Mouse (Mus musculus) limb, embryonic 14.5 days (tissue): ENCODE measurements around the gene Nmt1. TPM values are rescaled to one million over a fixed set of nuclear protein-coding genes. Genes with fewer than 3 reads are reported as not detected.
A peak's percentile ranks its signal among the peaks of the same experiment; 100 is the strongest.

ENCODE experiments used
- ATAC-seq: fragments of 200-750 bp; cut with Nextera tagmentation; 2 replicates; pipeline ENCODE4 v1.8.0; 2017; ENCODE audit warnings: low read depth, moderate number of reproducible peaks, moderate TSS enrichment; ENCODE audit not compliant: low FRiP score
- DNase-seq: peaks from one replicate; pipeline ENCODE4 v3.0.0-alpha.2; 2015; ENCODE audit warnings: low spot score
- H3K27ac ChIP-seq: fragments of 300-500 bp; sonication (generic); replicated peaks from 2 replicates; pipeline ENCODE4 v1.5.1; 2014; ENCODE audit warnings: low read depth, mild to moderate bottlenecking, low read length, moderate library complexity, mixed read lengths
- H3K27me3 ChIP-seq: fragments of 300-500 bp; sonication (generic); 2 replicates; pipeline ENCODE4 v1.6.1; 2014; ENCODE audit warnings: low read length, mixed read lengths; ENCODE audit not compliant: control insufficient read depth, insufficient read depth
- H3K36me3 ChIP-seq: fragments of 300-500 bp; sonication (generic); 2 replicates; pipeline ENCODE4 v1.6.1; 2014; ENCODE audit warnings: mild to moderate bottlenecking, low read length, moderate library complexity, mixed read lengths; ENCODE audit not compliant: control insufficient read depth, insufficient read depth
- H3K4me1 ChIP-seq: fragments of 300-500 bp; sonication (generic); 2 replicates; pipeline ENCODE4 v1.6.1; 2014; ENCODE audit warnings: antibody characterized with exemption, low read length, mixed read lengths; ENCODE audit not compliant: control insufficient read depth, insufficient read depth
- H3K4me2 ChIP-seq: fragments of 300-500 bp; sonication (generic); replicated peaks from 2 replicates; pipeline ENCODE4 v1.6.1; 2014; ENCODE audit warnings: low read depth, mild to moderate bottlenecking, low read length, moderate library complexity; ENCODE audit not compliant: severe bottlenecking
- H3K4me3 ChIP-seq: fragments of 300-500 bp; sonication (generic); replicated peaks from 2 replicates; pipeline ENCODE4 v1.5.1; 2014; ENCODE audit warnings: low read length
- H3K9ac ChIP-seq: fragments of 300-500 bp; sonication (generic); 2 replicates; pipeline ENCODE4 v1.6.1; 2014; ENCODE audit warnings: mild to moderate bottlenecking, low read depth, low read length, moderate library complexity; ENCODE audit not compliant: severe bottlenecking
- H3K9me3 ChIP-seq: fragments of 300-500 bp; sonication (generic); 2 replicates; pipeline ENCODE4 v1.6.1; 2016; ENCODE audit warnings: low read length; ENCODE audit not compliant: control insufficient read depth
- POLR2A ChIP-seq: fragments of 200-500 bp; IDR thresholded peaks from 2 replicates; pipeline ENCODE4 v1.8.0; 2012; ENCODE audit warnings: inconsistent platforms, mild to moderate bottlenecking, moderate library complexity, borderline replicate concordance; ENCODE audit not compliant: insufficient read depth, insufficient read length; ENCODE audit errors: extremely low read depth
- WGBS: fragments of 180-500 bp; shearing (Covaris S2); extraction: QIAGEN DNeasy Blood & Tissue Kit; methylation state at CpG from one replicate; pipeline ENCODE4 v1.1.7; 2014; 5-methylcytosine and 5-hydroxymethylcytosine counted together
- microRNA-seq: library from miRNA; unstranded; fragments of <30 nt; microRNA quantifications from one replicate; pipeline ENCODE4, GENCODE M21; 2016
- polyA plus RNA-seq, 2 experiments: library from polyadenylated mRNA; depleted of rRNA in 1 of 2; stranded (reverse) in 1 of 2; unstranded in 1 of 2; fragments of >200 nt; fragmentation: Nextera tagmentation in 1 of 2; extraction: Ambion mirVana in 1 of 2; gene quantifications; 2 replicates each; pipeline versions ENCODE4 v1.2.1 to v1.2.3; 2012 to 2014

Nmt1 gene
- polyA plus RNA-seq, 2 experiments, result 45.9 to 50.2 TPM

DNA sequence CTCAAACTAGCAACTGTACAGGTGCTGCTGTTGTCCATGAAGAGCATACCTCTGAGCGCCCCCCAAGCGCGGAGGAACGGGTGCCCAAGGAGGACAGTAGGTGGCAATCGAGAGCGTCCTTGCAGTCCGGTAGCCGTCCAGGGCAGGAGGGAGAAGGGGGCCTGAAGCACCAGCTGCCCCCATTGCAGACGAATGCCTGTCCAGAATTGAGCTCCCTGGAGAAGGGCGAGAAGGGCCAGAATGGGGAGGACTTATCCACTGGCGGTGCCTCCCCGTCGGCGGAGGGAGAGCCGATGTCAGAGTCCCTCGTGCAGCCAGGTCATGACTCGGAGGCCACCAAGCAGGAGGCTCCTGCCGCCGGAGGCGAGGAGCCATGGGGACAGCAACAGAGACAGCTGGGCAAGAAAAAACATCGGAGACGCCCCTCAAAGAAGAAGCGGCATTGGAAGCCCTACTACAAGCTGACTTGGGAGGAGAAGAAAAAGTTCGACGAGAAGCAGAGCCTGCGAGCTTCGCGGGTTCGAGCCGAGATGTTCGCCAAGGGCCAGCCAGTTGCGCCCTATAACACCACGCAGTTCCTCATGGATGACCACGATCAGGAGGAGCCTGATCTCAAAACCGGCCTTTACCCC, 89.1 kb downstream of the Nmt1 start:
- H3K9ac ChIP-seq, result peak overlapping the region; percentile 72
- WGBS, result 0% methylated on average over 32 of the region's 35 CpGs
- 0 out of 2 replicates have a peak, but pooled peaks have one; percentile 6 for ATAC-seq
- DNase-seq, result peak; percentile 73
- H3K9me3 ChIP-seq, result no peaks in the 10 kb centered on the region
- peaks cover 24% of the 10 kb centered on the region for H3K4me1 ChIP-seq
- H3K4me2 ChIP-seq, result peak overlapping the region; percentile 86
- H3K4me3 ChIP-seq, result peak overlapping the region; percentile 65
- H3K36me3 ChIP-seq, result no peaks in the 10 kb centered on the region
- H3K27me3 ChIP-seq, result no peaks in the 10 kb centered on the region
- TF ChIP-seq POLR2A, result no peak
- H3K27ac ChIP-seq, result peak overlapping the region; percentile 79; the same call in 1 of the 2 replicates

DNA sequence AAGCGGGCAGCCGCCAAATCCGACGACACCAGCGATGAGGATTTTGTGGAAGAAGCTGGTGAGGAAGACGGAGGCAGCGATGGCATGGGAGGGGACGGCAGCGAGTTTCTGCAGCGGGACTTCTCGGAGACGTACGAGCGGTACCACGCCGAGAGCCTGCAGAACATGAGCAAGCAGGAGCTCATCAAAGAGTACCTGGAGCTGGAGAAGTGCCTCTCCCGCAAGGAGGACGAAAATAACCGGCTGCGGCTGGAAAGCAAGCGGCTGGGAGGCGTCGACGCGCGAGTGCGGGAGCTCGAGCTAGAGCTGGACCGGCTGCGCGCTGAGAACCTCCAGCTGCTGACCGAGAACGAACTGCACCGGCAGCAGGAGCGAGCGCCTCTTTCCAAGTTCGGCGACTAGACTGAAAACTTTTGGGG, 89.6 kb downstream of the Nmt1 start:
- 2% methylated on average over 38 of the region's 38 CpGs for WGBS
- H3K27ac ChIP-seq, result peak overlapping the region; percentile 40; the same call in 1 of the 2 replicates
- TF ChIP-seq POLR2A, result no peak

More for the DNA sequence above, 89.6 kb downstream of the Nmt1 start:
- Histone ChIP-seq H3K9ac (peak overlapping the region; percentile 72), H3K4me1 (peaks cover 19% of the 10 kb centered on the region), H3K9me3 (no peaks in the 10 kb centered on the region), H3K27me3 (no peaks in the 10 kb centered on the region), H3K36me3 (no peaks in the 10 kb centered on the region), H3K4me2 (peak overlapping the region; percentile 86), H3K4me3 (peak overlapping the region; percentile 65)
- DNase-seq (peak; percentile 49), ATAC-seq (no peak)

Small RNAs within 50 kb of the gene (microRNA-seq; reads per million reads assigned to microRNA genes)
- not detected for gene Mir6931

Other genes with a start within 250 kb of the Nmt1 start
- 76.6 and 80.0 TPM in 2 replicates for gene Gjc1, start 208.5 kb upstream of the Nmt1 start, polyA plus RNA-seq (2012; rRNA removed)
- 59.6 and 67.5 TPM in 2 replicates for gene Gjc1, start 208.5 kb upstream of the Nmt1 start, polyA plus RNA-seq (2014; fragmentation: Nextera tagmentation; extraction: Ambion mirVana)
- gene Higd1b, start 192.3 kb upstream of the Nmt1 start, polyA plus RNA-seq (2012; rRNA removed), result not detected in 2 replicates
- 0.43 and 0.48 TPM in 2 replicates for gene Higd1b, start 192.3 kb upstream of the Nmt1 start, polyA plus RNA-seq (2014; fragmentation: Nextera tagmentation; extraction: Ambion mirVana)
- 95.0 and 113 TPM in 2 replicates for gene Eftud2, start 147.2 kb upstream of the Nmt1 start, polyA plus RNA-seq (2012; rRNA removed)
- 137 and 149 TPM in 2 replicates for gene Eftud2, start 147.2 kb upstream of the Nmt1 start, polyA plus RNA-seq (2014; fragmentation: Nextera tagmentation; extraction: Ambion mirVana)
- gene Ccdc103, start 147.0 kb upstream of the Nmt1 start, polyA plus RNA-seq (2012; rRNA removed), result 0.34 and 0.41 TPM in 2 replicates
- 0.50 and 1.0 TPM in 2 replicates for gene Ccdc103, start 147.0 kb upstream of the Nmt1 start, polyA plus RNA-seq (2014; fragmentation: Nextera tagmentation; extraction: Ambion mirVana)
- 0.04 TPM in 1 of 2 replicates, not detected in the other for gene Fam187a, start 143.0 kb upstream of the Nmt1 start, polyA plus RNA-seq (2012; rRNA removed)
- not detected in 2 replicates for gene Fam187a, start 143.0 kb upstream of the Nmt1 start, polyA plus RNA-seq (2014; fragmentation: Nextera tagmentation; extraction: Ambion mirVana)
- gene Gfap, start 127.3 kb upstream of the Nmt1 start, polyA plus RNA-seq (2012; rRNA removed), result 0.48 and 0.65 TPM in 2 replicates
- gene Gfap, start 127.3 kb upstream of the Nmt1 start, polyA plus RNA-seq (2014; fragmentation: Nextera tagmentation; extraction: Ambion mirVana), result 0.48 and 0.50 TPM in 2 replicates
- gene Kif18b, start 103.1 kb upstream of the Nmt1 start, polyA plus RNA-seq (2012; rRNA removed), result 24.5 and 30.3 TPM in 2 replicates
- gene Kif18b, start 103.1 kb upstream of the Nmt1 start, polyA plus RNA-seq (2014; fragmentation: Nextera tagmentation; extraction: Ambion mirVana), result 6.1 and 7.2 TPM in 2 replicates
- 3.3 and 4.8 TPM in 2 replicates for gene C1ql1, start 81.5 kb upstream of the Nmt1 start, polyA plus RNA-seq (2012; rRNA removed)
- gene C1ql1, start 81.5 kb upstream of the Nmt1 start, polyA plus RNA-seq (2014; fragmentation: Nextera tagmentation; extraction: Ambion mirVana), result 1.9 and 3.8 TPM in 2 replicates
- 182 and 259 TPM in 2 replicates for gene Dcakd, start 143 bp downstream of the Nmt1 start, polyA plus RNA-seq (2012; rRNA removed)
- 173 and 185 TPM in 2 replicates for gene Dcakd, start 143 bp downstream of the Nmt1 start, polyA plus RNA-seq (2014; fragmentation: Nextera tagmentation; extraction: Ambion mirVana)
- 10.3 and 13.2 TPM in 2 replicates for gene Plcd3, start 73.5 kb downstream of the Nmt1 start, polyA plus RNA-seq (2012; rRNA removed)
- gene Plcd3, start 73.5 kb downstream of the Nmt1 start, polyA plus RNA-seq (2014; fragmentation: Nextera tagmentation; extraction: Ambion mirVana), result 3.8 and 4.9 TPM in 2 replicates
- gene Acbd4, start 73.5 kb downstream of the Nmt1 start, polyA plus RNA-seq (2012; rRNA removed), result 11.2 and 14.2 TPM in 2 replicates
- gene Acbd4, start 73.5 kb downstream of the Nmt1 start, polyA plus RNA-seq (2014; fragmentation: Nextera tagmentation; extraction: Ambion mirVana), result 20.2 and 25.2 TPM in 2 replicates
- gene Hexim1, start 88.0 kb downstream of the Nmt1 start, polyA plus RNA-seq (2012; rRNA removed), result 17.7 and 21.1 TPM in 2 replicates
- 7.5 and 8.4 TPM in 2 replicates for gene Hexim1, start 88.0 kb downstream of the Nmt1 start, polyA plus RNA-seq (2014; fragmentation: Nextera tagmentation; extraction: Ambion mirVana)
- 9.4 and 10.8 TPM in 2 replicates for gene Hexim2, start 104.2 kb downstream of the Nmt1 start, polyA plus RNA-seq (2012; rRNA removed)
- 8.6 and 11.1 TPM in 2 replicates for gene Hexim2, start 104.2 kb downstream of the Nmt1 start, polyA plus RNA-seq (2014; fragmentation: Nextera tagmentation; extraction: Ambion mirVana)
- 3.7 and 3.8 TPM in 2 replicates for gene Fmnl1, start 142.9 kb downstream of the Nmt1 start, polyA plus RNA-seq (2012; rRNA removed)
- 2.5 and 2.6 TPM in 2 replicates for gene Fmnl1, start 142.9 kb downstream of the Nmt1 start, polyA plus RNA-seq (2014; fragmentation: Nextera tagmentation; extraction: Ambion mirVana)
- gene 1700023F06Rik, start 180.4 kb downstream of the Nmt1 start, polyA plus RNA-seq (2012; rRNA removed), result 0.56 and 0.57 TPM in 2 replicates
- gene 1700023F06Rik, start 180.4 kb downstream of the Nmt1 start, polyA plus RNA-seq (2014; fragmentation: Nextera tagmentation; extraction: Ambion mirVana), result 0.88 and 1.5 TPM in 2 replicates
- not detected in 2 replicates for gene Spata32, start 190.2 kb downstream of the Nmt1 start, polyA plus RNA-seq (2012; rRNA removed)
- not detected in 2 replicates for gene Spata32, start 190.2 kb downstream of the Nmt1 start, polyA plus RNA-seq (2014; fragmentation: Nextera tagmentation; extraction: Ambion mirVana)
- 10.0 and 11.6 TPM in 2 replicates for gene Map3k14, start 239.3 kb downstream of the Nmt1 start, polyA plus RNA-seq (2012; rRNA removed)
- gene Map3k14, start 239.3 kb downstream of the Nmt1 start, polyA plus RNA-seq (2014; fragmentation: Nextera tagmentation; extraction: Ambion mirVana), result 4.0 and 4.6 TPM in 2 replicates